Mouse (Mus musculus): ENCODE results near the gene Noto. TPM values are rescaled to one million over a fixed set of nuclear protein-coding genes. Genes with fewer than 3 reads are reported as not detected.
A peak's percentile ranks its signal among the peaks of the same experiment; 100 is the strongest.

Gene Noto
- polyA plus RNA-seq (2012; rRNA removed) (not detected in 2 replicates), polyA plus RNA-seq (2014; fragmentation: Nextera tagmentation; extraction: Ambion mirVana) (not detected in 2 replicates)

- DNase-seq (ENCODE audit: low read depth in 3 of 3, low spot score in 3 of 3) (no peak), ATAC-seq (ENCODE audit: insufficient read depth) (no peak)
- peaks cover 7% of the 10 kb centered on the region for H3K27me3 ChIP-seq (ENCODE audit: control insufficient read depth, insufficient read depth, low read length)
- no peaks in the 10 kb centered on the region for H3K9me3 ChIP-seq (ENCODE audit: control insufficient read depth, low read length)
- TF ChIP-seq CTCF (IDR thresholded peaks at IDR 0.05; ENCODE audit: low read depth) (no peak), EP300 (IDR thresholded peaks at IDR 0.05; ENCODE audit: low read depth) (no peak)
- no peak within 1 kb of the TSS for H3K9ac ChIP-seq (replicated peaks)
- no peak within 1 kb of the TSS for H3K4me3 ChIP-seq (ENCODE audit: insufficient read depth in 1 of 2, low read depth in 2 of 2, low read length in 2 of 2)
- H3K4me2 ChIP-seq (ENCODE audit: low read depth) = no peak within 1 kb of the TSS
- no peak within 1 kb of the TSS for H3K27ac ChIP-seq
- no peaks in the 10 kb centered on the region for H3K4me1 ChIP-seq (replicated peaks; ENCODE audit: control insufficient read depth in 2 of 2, insufficient read depth in 2 of 2, low read length in 1 of 2)
- H3K36me3 ChIP-seq (replicated peaks; ENCODE audit: control insufficient read depth, insufficient read depth, low read depth) = no peaks in the 10 kb centered on the region
- 22% methylated on average over 28 of the region's 28 CpGs for WGBS (ENCODE audit: insufficient replicate concordance)
Observed at GRCm38 (mm10) chr6:85423836-85424379, at the start of gene Noto. Gene Noto, plus strand, starts transcription at chr6:85423886.

- TF ChIP-seq EP300 (IDR thresholded peaks at IDR 0.05; ENCODE audit: low read depth) = no peak
- TF ChIP-seq CTCF (IDR thresholded peaks at IDR 0.05; ENCODE audit: low read depth) = no peak
- peak; percentile 6; the same call in 1 of the 2 replicates for ATAC-seq (ENCODE audit: insufficient read depth)
- no peak within 1 kb of the TSS for H3K27ac ChIP-seq
Observed at GRCm38 (mm10) chr6:85373951-85374733, 49.5 kb upstream of the Noto start, which contains the start of gene Rab11fip5. Gene Rab11fip5, minus strand, starts transcription at chr6:85374634.

GRCm38 (mm10) chr6:85374734-85375114, 49.0 kb upstream of the Noto start:
- Histone ChIP-seq H3K4me3 (ENCODE audit: insufficient read depth in 1 of 2, low read depth in 2 of 2, low read length in 2 of 2) (peak overlapping the region; percentile 58 to 69), H3K36me3 (replicated peaks; ENCODE audit: control insufficient read depth, insufficient read depth, low read depth) (no peaks in the 10 kb centered on the region), H3K4me1 (replicated peaks; ENCODE audit: control insufficient read depth in 2 of 2, insufficient read depth in 2 of 2, low read length in 1 of 2) (peaks cover 12 to 25% of the 10 kb centered on the region in 2 experiments), H3K9ac (replicated peaks) (no peak overlapping the region), H3K9me3 (ENCODE audit: control insufficient read depth, low read length) (no peaks in the 10 kb centered on the region), H3K27ac (no peak overlapping the region), H3K27me3 (ENCODE audit: control insufficient read depth, insufficient read depth, low read length) (no peaks in the 10 kb centered on the region; the same call in 1 of the 2 replicates), H3K4me2 (ENCODE audit: low read depth) (peak overlapping the region; percentile 82)
- ATAC-seq (ENCODE audit: insufficient read depth) = peak; percentile 95
- peak; percentile 89 to 95 (median 89) for DNase-seq (ENCODE audit: low read depth in 3 of 3, low spot score in 3 of 3)
- WGBS (ENCODE audit: insufficient replicate concordance) = under 1% methylated on average over 19 of the region's 19 CpGs
- no peak for TF ChIP-seq EP300 (IDR thresholded peaks at IDR 0.05; ENCODE audit: low read depth)
- TF ChIP-seq CTCF (IDR thresholded peaks at IDR 0.05; ENCODE audit: low read depth) = no peak

More at GRCm38 (mm10) chr6:85373951-85374733, 49.5 kb upstream of the Noto start, which contains the start of gene Rab11fip5:
- Histone ChIP-seq H3K27me3 (ENCODE audit: control insufficient read depth, insufficient read depth, low read length) (no peaks in the 10 kb centered on the region; the same call in 1 of the 2 replicates), H3K9me3 (ENCODE audit: control insufficient read depth, low read length) (no peaks in the 10 kb centered on the region), H3K9ac (replicated peaks) (peak within 1 kb of the TSS; percentile 50), H3K4me3 (ENCODE audit: insufficient read depth in 1 of 2, low read depth in 2 of 2, low read length in 2 of 2) (peak within 1 kb of the TSS; percentile 58 to 69), H3K4me2 (ENCODE audit: low read depth) (peak within 1 kb of the TSS; percentile 82), H3K36me3 (replicated peaks; ENCODE audit: control insufficient read depth, insufficient read depth, low read depth) (no peaks in the 10 kb centered on the region), H3K4me1 (replicated peaks; ENCODE audit: control insufficient read depth in 2 of 2, insufficient read depth in 2 of 2, low read length in 1 of 2) (peaks cover 12 to 24% of the 10 kb centered on the region in 2 experiments)
- WGBS (ENCODE audit: insufficient replicate concordance) = 6% methylated on average over 76 of the region's 80 CpGs
- no peak for DNase-seq (ENCODE audit: low read depth in 3 of 3, low spot score in 3 of 3)

GRCm38 (mm10) chr6:85377066-85377734, 46.5 kb upstream of the Noto start:
- Histone ChIP-seq H3K4me2 (ENCODE audit: low read depth) (peak overlapping the region; percentile 31; the same call in 1 of the 2 replicates), H3K9me3 (ENCODE audit: control insufficient read depth, low read length) (no peaks in the 10 kb centered on the region), H3K9ac (replicated peaks) (no peak overlapping the region), H3K27me3 (ENCODE audit: control insufficient read depth, insufficient read depth, low read length) (no peaks in the 10 kb centered on the region), H3K27ac (no peak overlapping the region), H3K4me1 (replicated peaks; ENCODE audit: control insufficient read depth in 2 of 2, insufficient read depth in 2 of 2, low read length in 1 of 2) (peaks cover 21 to 35% of the 10 kb centered on the region in 2 experiments), H3K4me3 (ENCODE audit: insufficient read depth in 1 of 2, low read depth in 2 of 2, low read length in 2 of 2) (no peak overlapping the region), H3K36me3 (replicated peaks; ENCODE audit: control insufficient read depth, insufficient read depth, low read depth) (no peaks in the 10 kb centered on the region)
- DNase-seq (ENCODE audit: low read depth in 3 of 3, low spot score in 3 of 3) = no peak
- ATAC-seq (ENCODE audit: insufficient read depth) = no peak
- WGBS (ENCODE audit: insufficient replicate concordance) = 36% methylated on average over 4 of the region's 4 CpGs
- TF ChIP-seq EP300 (IDR thresholded peaks at IDR 0.05; ENCODE audit: low read depth) (peak; percentile 46; the same call in 1 of the 2 replicates), CTCF (IDR thresholded peaks at IDR 0.05; ENCODE audit: low read depth) (no peak)
